Mouse (Mus musculus) heart, postnatal 0 days (tissue): ENCODE measurements around the gene Pclo.

Experiments used
- CTCF ChIP-seq: IDR thresholded peaks from 2 replicates; pipeline ENCODE4 v1.5.1; 2016; ENCODE audit warnings: antibody characterized with exemption, control low read depth, low read depth
- EP300 ChIP-seq: IDR thresholded peaks from 2 replicates; pipeline ENCODE4 v1.6.1; 2016; ENCODE audit warnings: antibody characterized with exemption, low read depth

- TF ChIP-seq CTCF: no peak
- no peak for TF ChIP-seq EP300
These were observed 24.6 kb downstream of the Pclo start for GRCm38 (mm10) chr5:14539346-14539745.
